Comparison of ENCODE assay signal across 8 mouse cellular contexts in the genomic region with DNA sequence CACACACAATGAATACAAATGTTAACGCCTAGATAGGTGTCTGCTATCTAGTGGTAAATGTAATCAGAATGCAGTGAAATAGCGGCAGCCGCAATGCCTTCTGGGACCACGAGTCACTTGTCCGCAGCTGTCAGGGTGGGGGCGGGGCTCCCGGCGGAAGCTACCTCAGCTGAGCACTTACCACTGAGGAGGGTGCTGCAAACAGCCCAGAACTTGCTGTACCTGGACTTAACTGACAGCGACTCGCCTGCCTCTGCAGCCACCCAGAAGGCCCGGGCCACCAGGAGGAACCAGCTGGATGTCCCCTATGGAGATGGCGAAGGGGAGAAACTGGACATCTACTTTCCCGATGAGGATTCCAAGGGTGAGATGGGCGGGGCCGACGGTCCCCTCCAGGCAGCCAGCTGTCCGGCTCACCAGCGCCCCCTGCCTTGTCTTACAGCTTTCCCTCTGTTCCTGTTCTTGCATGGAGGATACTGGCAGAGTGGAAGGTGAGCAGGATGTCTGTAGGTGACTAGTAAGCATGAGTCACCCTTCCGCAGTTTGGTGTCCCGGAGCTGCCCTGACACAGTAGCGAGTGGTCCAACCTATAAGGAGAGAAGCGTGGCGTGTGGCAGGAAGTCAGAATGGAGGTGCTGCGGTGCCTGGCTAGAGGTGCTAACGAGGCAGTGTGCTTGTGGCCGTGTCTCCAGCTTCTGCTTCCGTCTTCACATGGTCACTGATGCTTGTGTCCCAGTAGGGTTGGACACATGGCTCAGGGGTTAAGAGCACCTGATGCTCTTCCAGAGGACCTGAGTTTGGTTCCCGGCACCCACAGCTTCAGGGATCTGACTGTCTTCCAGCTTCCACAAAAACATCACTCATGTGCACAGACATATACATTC. TPM values are rescaled to one million over a fixed set of nuclear protein-coding genes. Genes with fewer than 3 reads are reported as not detected.
DNase-seq lines count a peak whose midpoint lies in the region; ATAC-seq lines count a peak whose summit lies in the region.

No protein-coding gene starts in this region.

- no peak overlapping the region for H3K27ac ChIP-seq in embryonic facial prominence, embryonic 12.5 days
- peak overlapping the region; percentile 75 for H3K27ac ChIP-seq in liver, embryonic 12.5 days
- H3K27ac ChIP-seq in stomach, embryonic 16.5 days (ENCODE audit: low read length) = no peak overlapping the region

- no peaks in the 10 kb centered on the region for H3K36me3 ChIP-seq in embryonic facial prominence, embryonic 12.5 days
- H3K36me3 ChIP-seq in liver, embryonic 12.5 days = no peaks in the 10 kb centered on the region
- H3K36me3 ChIP-seq in stomach, embryonic 16.5 days (ENCODE audit: control insufficient read depth, insufficient read depth, low read length) = no peaks in the 10 kb centered on the region

- no peak overlapping the region for H3K9ac ChIP-seq in embryonic facial prominence, embryonic 12.5 days
- H3K9ac ChIP-seq in liver, embryonic 12.5 days = peak overlapping the region; percentile 39
- H3K9ac ChIP-seq in stomach, embryonic 16.5 days (ENCODE audit: low read length) = no peak overlapping the region

- H3K9me3 ChIP-seq in embryonic facial prominence, embryonic 12.5 days = no peaks in the 10 kb centered on the region
- no peaks in the 10 kb centered on the region for H3K9me3 ChIP-seq in liver, embryonic 12.5 days (replicated peaks)
- H3K9me3 ChIP-seq in stomach, embryonic 16.5 days (replicated peaks; ENCODE audit: control insufficient read depth, low read length) = no peaks in the 10 kb centered on the region

- peak; percentile 94 to 95 for DNase-seq in B cell, adult 2 months
- DNase-seq in adrenal gland, adult 8-10 months = peak; percentile 43
- peak; percentile 68 for DNase-seq in heart, adult 8-10 months (ENCODE audit: low spot score)
- DNase-seq in kidney, adult 9 months = peak; percentile 80

- H3K27me3 ChIP-seq in embryonic facial prominence, embryonic 12.5 days = no peaks in the 10 kb centered on the region
- no peaks in the 10 kb centered on the region for H3K27me3 ChIP-seq in liver, embryonic 12.5 days (replicated peaks)
- no peaks in the 10 kb centered on the region for H3K27me3 ChIP-seq in stomach, embryonic 16.5 days (ENCODE audit: control insufficient read depth, insufficient read depth, low read length)

- peaks cover 26% of the 10 kb centered on the region; the same call in 1 of the 2 replicates for H3K4me1 ChIP-seq in embryonic facial prominence, embryonic 12.5 days
- H3K4me1 ChIP-seq in liver, embryonic 12.5 days = peaks cover 92% of the 10 kb centered on the region
- peaks cover 40% of the 10 kb centered on the region for H3K4me1 ChIP-seq in stomach, embryonic 16.5 days (ENCODE audit: control insufficient read depth, insufficient read depth, low read length)

- ATAC-seq in embryonic facial prominence, embryonic 12.5 days (ENCODE audit: insufficient number of reproducible peaks, insufficient read depth, low FRiP score, low TSS enrichment) = no peak
- ATAC-seq in liver, embryonic 12.5 days = peak; percentile 85
- ATAC-seq in monocyte, adult 5-6 weeks (replicated peaks; ENCODE audit: insufficient number of reproducible peaks, low FRiP score, low TSS enrichment, poor library complexity, severe bottlenecking) = peak; percentile 69
- ATAC-seq in stomach, embryonic 16.5 days (ENCODE audit: insufficient read depth, low FRiP score) = 0 out of 2 replicates have a peak, but pooled peaks have one; percentile 19

- 19% methylated on average over 28 of the region's 28 CpGs for WGBS in embryonic facial prominence, embryonic 12.5 days
- WGBS in liver, embryonic 12.5 days (ENCODE audit: insufficient replicate concordance) = 11% methylated on average over 28 of the region's 28 CpGs
- WGBS in stomach, embryonic 16.5 days = 23% methylated on average over 28 of the region's 28 CpGs

- H3K4me2 ChIP-seq in embryonic facial prominence, embryonic 12.5 days (replicated peaks) = peak overlapping the region; percentile 44
- H3K4me2 ChIP-seq in liver, embryonic 12.5 days = peak overlapping the region; percentile 70
- H3K4me2 ChIP-seq in stomach, embryonic 16.5 days (ENCODE audit: low read depth, low read length) = peak overlapping the region; percentile 38

- peak overlapping the region; percentile 24; the same call in 1 of the 2 replicates for H3K4me3 ChIP-seq in embryonic facial prominence, embryonic 12.5 days
- H3K4me3 ChIP-seq in liver, embryonic 12.5 days = peak overlapping the region; percentile 53
- H3K4me3 ChIP-seq in stomach, embryonic 16.5 days (replicated peaks; ENCODE audit: low read length) = peak overlapping the region; percentile 33

RNA-seq across cellular contexts. Expression of a gene that starts 6.4 kb away (rescaled TPM):
- 1 to 10 TPM; 2.4 to 5.0 (median 4.3) TPM for total RNA-seq in adrenal gland, adult 8-10 months (2022)
- polyA plus RNA-seq in embryonic facial prominence, embryonic 12.5 days (2016; fragmentation: Nextera tagmentation; extraction: Ambion mirVana) = 117 and 129 TPM in 2 replicates
- total RNA-seq in heart, adult 8-10 months (2022) = 1 to 10 TPM in 3 of 4 experiments, under 1 TPM in 1; 0.78 to 3.2 (median 2.3) TPM
- polyA plus RNA-seq in liver, embryonic 12.5 days (2016; fragmentation: Nextera tagmentation; extraction: Ambion mirVana) = 145 and 152 TPM in 2 replicates
- total RNA-seq in monocyte, adult 5-6 weeks (2017) = 2.4 to 5.5 TPM (median 3.0 TPM) in 3 replicates
- 120 and 128 TPM in 2 replicates for polyA plus RNA-seq in stomach, embryonic 16.5 days (2015; fragmentation: Nextera tagmentation; extraction: Ambion mirVana)

RNA-seq across cellular contexts. Expression of a gene that starts 6.6 kb away (rescaled TPM):
- 10 to 100 TPM in 2 of 4 experiments, 1 to 10 TPM in 2; 5.1 to 17.0 (median 10.2) TPM for total RNA-seq in adrenal gland, adult 8-10 months (2022)
- 4.3 and 4.9 TPM in 2 replicates for polyA plus RNA-seq in embryonic facial prominence, embryonic 12.5 days (2016; fragmentation: Nextera tagmentation; extraction: Ambion mirVana)
- total RNA-seq in heart, adult 8-10 months (2022) = 1 to 10 TPM; 2.3 to 6.0 (median 4.9) TPM
- polyA plus RNA-seq in liver, embryonic 12.5 days (2016; fragmentation: Nextera tagmentation; extraction: Ambion mirVana) = 6.7 TPM in 2 replicates
- total RNA-seq in monocyte, adult 5-6 weeks (2017) = 6.3 to 21.1 TPM (median 12.4 TPM) in 3 replicates
- 6.8 and 8.5 TPM in 2 replicates for polyA plus RNA-seq in stomach, embryonic 16.5 days (2015; fragmentation: Nextera tagmentation; extraction: Ambion mirVana)

RNA-seq across cellular contexts. Expression of a gene that starts 16.7 kb away (rescaled TPM):
- total RNA-seq in adrenal gland, adult 8-10 months (2022) = 1 to 10 TPM; 1.2 to 2.5 (median 1.7) TPM
- polyA plus RNA-seq in embryonic facial prominence, embryonic 12.5 days (2016; fragmentation: Nextera tagmentation; extraction: Ambion mirVana) = 312 and 318 TPM in 2 replicates
- under 1 TPM; 0.25 to 0.87 (median 0.67) TPM for total RNA-seq in heart, adult 8-10 months (2022)
- 370 and 373 TPM in 2 replicates for polyA plus RNA-seq in liver, embryonic 12.5 days (2016; fragmentation: Nextera tagmentation; extraction: Ambion mirVana)
- total RNA-seq in monocyte, adult 5-6 weeks (2017) = 2.5 to 3.4 TPM (median 2.7 TPM) in 3 replicates
- polyA plus RNA-seq in stomach, embryonic 16.5 days (2015; fragmentation: Nextera tagmentation; extraction: Ambion mirVana) = 230 and 247 TPM in 2 replicates

RNA-seq across cellular contexts. Expression of a gene that starts 22.9 kb away (rescaled TPM):
- total RNA-seq in adrenal gland, adult 8-10 months (2022) = 1 to 10 TPM in 2 of 4 experiments, under 1 TPM in 2; 0.59 to 3.4 (median 1.3) TPM
- 0.54 and 1.3 TPM in 2 replicates for polyA plus RNA-seq in embryonic facial prominence, embryonic 12.5 days (2016; fragmentation: Nextera tagmentation; extraction: Ambion mirVana)
- total RNA-seq in heart, adult 8-10 months (2022) = 1 to 10 TPM in 2 of 4 experiments, under 1 TPM in 1, not detected in 1; 0.63 to 1.3 (median 1.2) TPM
- 0.23 and 0.27 TPM in 2 replicates for polyA plus RNA-seq in liver, embryonic 12.5 days (2016; fragmentation: Nextera tagmentation; extraction: Ambion mirVana)
- 3.7 to 10.5 TPM (median 5.6 TPM) in 3 replicates for total RNA-seq in monocyte, adult 5-6 weeks (2017)
- 0.16 and 0.68 TPM in 2 replicates for polyA plus RNA-seq in stomach, embryonic 16.5 days (2015; fragmentation: Nextera tagmentation; extraction: Ambion mirVana)

RNA-seq across cellular contexts. Expression of a gene that starts 22.9 kb away (rescaled TPM):
- 100 to 1,000 TPM in 2 of 4 experiments, 10 to 100 TPM in 2; 86.0 to 110 (median 103) TPM for total RNA-seq in adrenal gland, adult 8-10 months (2022)
- 29.6 and 31.0 TPM in 2 replicates for polyA plus RNA-seq in embryonic facial prominence, embryonic 12.5 days (2016; fragmentation: Nextera tagmentation; extraction: Ambion mirVana)
- 100 to 1,000 TPM; 123 to 137 (median 131) TPM for total RNA-seq in heart, adult 8-10 months (2022)
- polyA plus RNA-seq in liver, embryonic 12.5 days (2016; fragmentation: Nextera tagmentation; extraction: Ambion mirVana) = 61.5 and 66.4 TPM in 2 replicates
- 134 to 139 TPM (median 137 TPM) in 3 replicates for total RNA-seq in monocyte, adult 5-6 weeks (2017)
- 129 and 157 TPM in 2 replicates for polyA plus RNA-seq in stomach, embryonic 16.5 days (2015; fragmentation: Nextera tagmentation; extraction: Ambion mirVana)

Comparison
In these comparisons a context has a peak if more than half of its experiments do, and no peak if none do; other contexts are left out.
1. DNase-seq: peak in every context shown above with its lines; median percentile 94 in B cell, adult 2 months; 80 in kidney, adult 9 months; 68 in heart, adult 8-10 months; 43 in adrenal gland, adult 8-10 months.